Comparison of ENCODE assay signal across 19 mouse cellular contexts in the genomic region with DNA sequence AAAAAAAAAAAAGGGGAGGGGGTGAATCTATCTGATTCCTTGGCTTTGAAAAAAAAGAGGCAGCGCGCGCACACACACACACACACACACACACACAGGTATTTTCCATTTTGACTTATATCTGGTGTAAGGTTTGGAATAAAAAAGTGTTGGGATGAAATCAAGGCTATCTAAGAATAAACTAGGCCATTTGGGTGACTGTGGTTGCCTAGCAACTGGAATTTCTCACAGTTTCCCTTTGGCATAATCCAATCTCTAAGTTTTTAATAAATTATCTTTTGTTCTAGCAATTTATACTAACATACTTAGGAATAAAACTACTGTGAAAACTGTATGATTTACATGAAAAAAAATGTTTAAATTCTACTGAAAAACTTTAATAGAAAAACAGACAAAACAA.
"Had no signal": no experiment of that assay in that cellular context is flagged by ENCODE, and none has a peak within 500 bp of the region (broad histone marks: within the 10 kb centered on the region; RNA-seq: fewer than 3 reads in every experiment).

No protein-coding gene starts in this region.

- H3K9me3 ChIP-seq: kidney, embryonic 15.5 days; limb, embryonic 12.5 days; limb, embryonic 15.5 days; midbrain, embryonic 13.5 days; neural tube, embryonic 13.5 days had no signal

- H3K4me1 ChIP-seq: kidney, embryonic 15.5 days; limb, embryonic 12.5 days; limb, embryonic 15.5 days; midbrain, embryonic 13.5 days; neural tube, embryonic 13.5 days had no signal

- H3K27ac ChIP-seq: kidney, embryonic 15.5 days; limb, embryonic 12.5 days; limb, embryonic 15.5 days; liver, embryonic 14.5 days; macrophage; midbrain, embryonic 13.5 days; neural tube, embryonic 13.5 days had no signal

- H3K9ac ChIP-seq: kidney, embryonic 15.5 days; limb, embryonic 12.5 days; limb, embryonic 15.5 days; liver, embryonic 14.5 days; liver, postnatal 0 days; lung, embryonic 14.5 days; midbrain, embryonic 13.5 days; neural tube, embryonic 13.5 days had no signal

- ATAC-seq: liver, postnatal 0 days; lung, postnatal 0 days; midbrain, embryonic 13.5 days had no signal

- H3K4me3 ChIP-seq: kidney, embryonic 15.5 days; limb, embryonic 12.5 days; limb, embryonic 15.5 days; midbrain, embryonic 13.5 days; myocyte; neural tube, embryonic 13.5 days had no signal

- H3K27me3 ChIP-seq: kidney, embryonic 15.5 days; limb, embryonic 12.5 days; limb, embryonic 15.5 days; midbrain, embryonic 13.5 days; neural tube, embryonic 13.5 days had no signal

- H3K4me2 ChIP-seq: kidney, embryonic 15.5 days; limb, embryonic 12.5 days; limb, embryonic 15.5 days; liver, embryonic 11.5 days; lung, embryonic 14.5 days; midbrain, embryonic 13.5 days; neural tube, embryonic 13.5 days had no signal

- DNase-seq: kidney, adult 11 months; kidney, adult 8-10 months; kidney, postnatal 10 days; kidney, postnatal 36 days; liver, postnatal 0 days; lung, embryonic 14.5 days; thymus, adult 2 months; thymus, postnatal 14 days; thymus, postnatal 4 days had no signal
